Mouse (Mus musculus): ENCODE results near the gene March8.

DNA sequence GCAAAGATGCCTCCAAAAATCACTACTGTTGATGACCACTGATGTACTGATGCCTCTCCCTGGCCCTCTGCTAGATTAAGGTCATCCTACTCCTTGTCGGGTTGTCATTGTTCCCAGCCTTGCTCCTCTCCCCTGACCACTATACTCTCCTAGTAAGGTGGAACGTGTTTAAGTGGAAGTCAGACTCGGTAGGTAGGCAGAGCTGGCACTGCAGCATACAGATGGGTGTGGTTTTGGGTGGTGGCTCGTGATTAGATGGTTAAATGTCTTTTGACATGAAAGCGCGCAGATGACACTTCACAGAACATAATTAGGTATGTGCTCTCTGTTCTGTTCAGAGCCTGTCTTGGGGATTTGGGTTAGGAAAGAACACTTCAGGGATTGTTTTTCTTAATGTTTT, 12.8 kb downstream of the March8 start:
- no peak for TF ChIP-seq CTCF (conservative IDR thresholded peaks at IDR 0.05; ENCODE audit: insufficient read depth, insufficient read length, low read depth, low read length)
- no peak for TF ChIP-seq POLR2A (IDR thresholded peaks at IDR 0.05; ENCODE audit: low read depth, low read length)
